Mouse (Mus musculus) forebrain, embryonic 13.5 days (tissue): ENCODE data around the gene Scn5a. TPM values are rescaled to one million over a fixed set of nuclear protein-coding genes. Genes with fewer than 3 reads are reported as not detected.

ENCODE experiments used
- ATAC-seq: fragments of 200-750 bp; cut with Nextera tagmentation; 2 replicates; pipeline ENCODE4 v1.8.0; 2017
- H3K27ac ChIP-seq: fragments of 300-500 bp; sonication (generic); 2 replicates; pipeline ENCODE4 v1.5.1; 2015; ENCODE audit warnings: inconsistent platforms, mild to moderate bottlenecking, moderate library complexity
- H3K27me3 ChIP-seq: fragments of 300-500 bp; sonication (generic); 2 replicates; pipeline ENCODE4 v1.6.1; 2015; ENCODE audit warnings: mild to moderate bottlenecking, inconsistent platforms
- H3K36me3 ChIP-seq: fragments of 300-500 bp; sonication (generic); 2 replicates; pipeline ENCODE4 v1.6.1; 2015; ENCODE audit warnings: mild to moderate bottlenecking, inconsistent platforms; ENCODE audit not compliant: poor library complexity, severe bottlenecking
- H3K4me1 ChIP-seq: fragments of 300-500 bp; sonication (generic); 2 replicates; pipeline ENCODE4 v1.6.1; 2015; ENCODE audit warnings: inconsistent platforms
- H3K4me2 ChIP-seq: fragments of 300-500 bp; sonication (generic); 2 replicates; pipeline ENCODE4 v1.6.1; 2015; ENCODE audit warnings: inconsistent platforms, mild to moderate bottlenecking, moderate library complexity
- H3K4me3 ChIP-seq: fragments of 300-500 bp; sonication (generic); 2 replicates; pipeline ENCODE4 v1.5.1; 2015; ENCODE audit warnings: mild to moderate bottlenecking, inconsistent platforms
- H3K9ac ChIP-seq: fragments of 300-500 bp; sonication (generic); 2 replicates; pipeline ENCODE4 v1.6.1; 2015; ENCODE audit warnings: mild to moderate bottlenecking, inconsistent platforms
- H3K9me3 ChIP-seq: fragments of 300-500 bp; sonication (generic); replicated peaks from 2 replicates; pipeline ENCODE4 v1.6.1; 2016; ENCODE audit warnings: inconsistent platforms
- WGBS: fragments of 180-500 bp; shearing (Covaris S2); methylation state at CpG from one replicate; pipeline ENCODE4 v1.1.7; 2015; 5-methylcytosine and 5-hydroxymethylcytosine counted together
- polyA plus RNA-seq: library from polyadenylated mRNA; unstranded; fragments of >200 nt; fragmentation: Nextera tagmentation; extraction: Ambion mirVana; gene quantifications from 2 replicates; pipeline ENCODE4 v1.2.1, GENCODE M21; 2015

Scn5a gene
- polyA plus RNA-seq, 1 experiment from 2014 or later = 0.83 TPM

DNA sequence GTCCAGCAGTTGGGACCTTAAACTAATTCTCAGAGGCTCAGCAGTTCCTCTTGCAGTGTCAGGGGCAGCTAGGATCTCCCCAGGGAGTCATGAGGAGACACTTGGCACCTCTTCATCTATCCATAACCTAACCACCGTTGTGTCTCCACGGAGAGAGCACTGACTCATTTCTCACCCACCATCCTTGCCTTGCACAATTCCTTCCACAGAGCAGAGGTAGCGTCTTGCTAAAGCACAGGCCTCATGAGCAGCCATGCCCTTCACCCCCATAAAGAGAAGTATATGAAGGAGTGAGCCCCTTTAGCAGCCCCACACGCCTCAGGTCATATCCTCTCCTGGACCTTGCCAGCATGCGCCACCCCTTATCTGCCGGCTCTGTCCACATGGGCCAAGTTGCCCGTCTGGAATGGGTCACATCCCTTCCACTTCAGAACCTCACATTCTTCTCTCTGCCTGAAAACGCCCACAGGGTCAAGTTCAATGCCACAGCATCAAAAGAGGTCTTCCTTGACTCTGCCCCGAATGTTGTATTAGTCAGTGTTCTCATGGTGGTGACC is 105.1 kb downstream of the Scn5a start:
- Histone ChIP-seq H3K27me3 (no peaks in the 10 kb centered on the region), H3K36me3 (peaks cover 15% of the 10 kb centered on the region), H3K9ac (no peak overlapping the region), H3K4me2 (no peak overlapping the region), H3K4me1 (peaks cover 11% of the 10 kb centered on the region), H3K9me3 (no peaks in the 10 kb centered on the region), H3K27ac (no peak overlapping the region), H3K4me3 (no peak overlapping the region)
- no peak for ATAC-seq
- 87% methylated on average over 9 of the region's 9 CpGs for WGBS

- peaks cover 5% of the 10 kb centered on the region; the same call in 1 of the 2 replicates for H3K4me1 ChIP-seq
- ATAC-seq = no peak
- H3K27me3 ChIP-seq = no peaks in the 10 kb centered on the region
- H3K36me3 ChIP-seq = peaks cover 22% of the 10 kb centered on the region
- H3K9me3 ChIP-seq = no peaks in the 10 kb centered on the region
- H3K4me3 ChIP-seq = no peak overlapping the region
- H3K9ac ChIP-seq = no peak overlapping the region
- no peak overlapping the region for H3K27ac ChIP-seq
- WGBS = 88% methylated on average over 1 of the region's 1 CpGs
- H3K4me2 ChIP-seq = no peak overlapping the region
These were observed 105.8 kb downstream of the Scn5a start for GRCm38 (mm10) chr9:119473011-119473410.

DNA sequence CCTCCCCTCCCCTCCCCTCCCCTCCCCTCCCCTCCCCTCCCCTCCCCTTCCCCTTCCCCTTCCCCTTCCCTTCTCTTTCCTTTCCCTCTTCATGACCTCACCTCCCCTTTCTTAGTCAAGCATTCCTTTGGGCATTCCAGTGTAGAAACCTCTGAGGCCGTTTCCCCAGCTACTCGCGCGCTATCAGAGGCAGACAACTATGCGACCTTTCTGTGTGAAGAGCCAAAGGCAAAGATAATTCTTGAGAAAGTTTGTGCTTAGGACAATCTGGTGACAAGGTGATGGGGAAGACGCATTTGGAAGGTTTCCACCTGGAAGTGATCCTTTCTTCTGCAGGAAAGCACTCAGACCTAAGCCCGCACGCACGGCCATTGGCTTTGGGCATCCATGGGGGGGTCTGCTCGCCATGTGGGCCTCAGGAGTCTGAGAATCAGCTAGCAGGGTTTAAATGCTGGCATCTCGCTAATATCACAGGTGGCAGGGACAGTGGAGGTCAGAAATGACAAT is 106.4 kb downstream of the Scn5a start:
- H3K27me3 ChIP-seq = no peaks in the 10 kb centered on the region
- no peak for ATAC-seq
- H3K4me2 ChIP-seq = no peak overlapping the region
- H3K27ac ChIP-seq = no peak overlapping the region
- no peaks in the 10 kb centered on the region for H3K9me3 ChIP-seq
- peaks cover 28% of the 10 kb centered on the region for H3K36me3 ChIP-seq
- no peak overlapping the region for H3K9ac ChIP-seq
- no peak overlapping the region for H3K4me3 ChIP-seq
- WGBS = 86% methylated on average over 11 of the region's 11 CpGs
- H3K4me1 ChIP-seq = no peaks in the 10 kb centered on the region

GRCm38 (mm10) chr9:119469691-119470353 is 109.0 kb downstream of the Scn5a start:
- WGBS = 86% methylated on average over 7 of the region's 8 CpGs

DNA sequence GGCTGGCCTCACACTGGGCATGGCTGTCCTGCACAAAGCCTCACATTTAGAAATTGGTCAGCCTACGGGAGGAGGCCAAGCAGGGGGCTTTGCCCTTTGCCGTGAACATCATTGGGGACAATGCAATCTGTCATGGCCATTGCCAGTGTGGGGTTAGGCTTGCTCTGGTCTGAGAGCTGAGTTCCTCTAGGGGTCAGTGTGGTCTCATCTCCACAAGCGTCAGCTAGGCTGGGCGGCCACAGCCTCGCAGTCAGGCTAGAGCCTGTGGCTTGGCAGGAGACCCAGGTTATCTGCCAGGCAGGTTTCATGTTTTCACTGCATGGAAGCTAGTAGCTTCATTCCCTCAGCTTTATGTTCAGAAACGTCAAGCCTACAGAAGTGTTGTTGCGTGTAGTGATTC is 113.2 kb downstream of the Scn5a start:
- 65% methylated on average over 7 of the region's 7 CpGs for WGBS
- Histone ChIP-seq H3K27me3 (no peaks in the 10 kb centered on the region), H3K4me3 (no peak overlapping the region), H3K4me2 (no peak overlapping the region), H3K9me3 (no peaks in the 10 kb centered on the region), H3K9ac (no peak overlapping the region), H3K36me3 (peaks cover 87% of the 10 kb centered on the region), H3K4me1 (0 out of 2 replicates have a peak, but pooled peaks cover 2% of the 10 kb centered on the region), H3K27ac (no peak overlapping the region)
- ATAC-seq = no peak

More at GRCm38 (mm10) chr9:119469691-119470353, 109.0 kb downstream of the Scn5a start:
- no peaks in the 10 kb centered on the region for H3K27me3 ChIP-seq
- peaks cover 52% of the 10 kb centered on the region for H3K36me3 ChIP-seq
- H3K27ac ChIP-seq = no peak overlapping the region
- no peak overlapping the region for H3K9ac ChIP-seq
- H3K4me3 ChIP-seq = no peak overlapping the region
- 0 out of 2 replicates have a peak, but pooled peaks have one; percentile 30 for ATAC-seq
- H3K4me2 ChIP-seq = no peak overlapping the region
- H3K9me3 ChIP-seq = no peaks in the 10 kb centered on the region
- no peaks in the 10 kb centered on the region for H3K4me1 ChIP-seq

- Histone ChIP-seq H3K4me2 (no peak overlapping the region), H3K4me3 (no peak overlapping the region), H3K9me3 (no peaks in the 10 kb centered on the region), H3K27me3 (no peaks in the 10 kb centered on the region), H3K36me3 (peaks cover 83% of the 10 kb centered on the region), H3K4me1 (0 out of 2 replicates have a peak, but pooled peaks cover 3% of the 10 kb centered on the region), H3K9ac (no peak overlapping the region), H3K27ac (no peak overlapping the region)
- WGBS = 93% methylated on average over 6 of the region's 6 CpGs
- ATAC-seq = no peak
These were observed 113.8 kb downstream of the Scn5a start for GRCm38 (mm10) chr9:119465056-119465455.

GRCm38 (mm10) chr9:119460410-119460809 is 118.4 kb downstream of the Scn5a start:
- Histone ChIP-seq H3K9me3 (no peaks in the 10 kb centered on the region), H3K36me3 (peaks cover 69% of the 10 kb centered on the region), H3K27ac (no peak overlapping the region), H3K4me3 (no peak overlapping the region), H3K9ac (no peak overlapping the region), H3K4me2 (no peak overlapping the region), H3K27me3 (no peaks in the 10 kb centered on the region), H3K4me1 (0 out of 2 replicates have a peak, but pooled peaks cover 3% of the 10 kb centered on the region)
- WGBS = 48% methylated on average over 8 of the region's 8 CpGs
- ATAC-seq = 0 out of 2 replicates have a peak, but pooled peaks have one; percentile 57

- WGBS = 92% methylated on average over 14 of the region's 14 CpGs
These were observed 121.7 kb downstream of the Scn5a start for GRCm38 (mm10) chr9:119457122-119457521.

DNA sequence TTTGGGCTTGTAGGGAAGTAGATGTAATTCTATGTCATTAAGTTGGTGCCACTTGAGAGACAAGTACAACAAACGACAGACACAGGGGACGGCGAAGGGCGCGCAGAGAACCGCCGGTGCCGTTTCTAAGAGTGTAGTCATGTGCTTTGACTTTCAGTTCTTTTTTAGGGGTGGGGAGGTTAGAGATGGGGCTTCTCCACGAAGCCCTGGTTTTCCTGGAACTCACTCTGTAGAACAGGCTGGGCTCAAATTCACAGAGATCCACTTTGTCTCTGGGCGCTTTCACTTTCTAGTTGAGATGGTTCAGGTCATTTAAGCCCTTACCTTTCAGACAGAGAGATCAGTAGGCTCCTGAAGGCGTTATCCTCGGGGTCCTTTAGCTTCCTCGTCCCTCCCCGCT is 122.8 kb downstream of the Scn5a start:
- H3K36me3 ChIP-seq = peaks cover 68% of the 10 kb centered on the region
- ATAC-seq = no peak
- 89% methylated on average over 14 of the region's 14 CpGs for WGBS

More at GRCm38 (mm10) chr9:119457122-119457521, 121.7 kb downstream of the Scn5a start:
- Histone ChIP-seq H3K4me2 (no peak overlapping the region), H3K9ac (no peak overlapping the region), H3K27me3 (no peaks in the 10 kb centered on the region), H3K27ac (no peak overlapping the region), H3K9me3 (no peaks in the 10 kb centered on the region), H3K36me3 (peaks cover 61% of the 10 kb centered on the region), H3K4me1 (0 out of 2 replicates have a peak, but pooled peaks cover 3% of the 10 kb centered on the region), H3K4me3 (no peak overlapping the region)
- no peak for ATAC-seq

DNA sequence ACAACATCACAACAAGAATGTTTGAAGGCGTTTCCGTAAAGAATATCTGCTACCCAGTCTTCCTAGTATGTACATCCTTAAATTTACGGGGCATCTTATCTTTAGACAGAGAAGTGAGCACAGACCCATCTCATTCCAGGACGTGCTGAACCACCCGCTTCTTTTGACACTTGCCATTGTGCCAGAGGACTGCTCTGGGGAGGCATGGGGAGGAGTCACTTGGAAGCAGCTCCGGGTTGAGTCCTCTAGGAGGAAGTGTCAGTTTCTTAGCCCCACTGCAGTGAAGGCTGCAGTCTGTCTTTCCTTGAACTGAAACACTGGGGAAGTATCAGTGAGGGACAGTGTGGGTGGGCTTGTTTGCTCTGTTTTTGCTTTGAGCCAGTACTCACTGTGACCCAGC is 133.1 kb downstream of the Scn5a start:
- Histone ChIP-seq H3K27ac (no peak overlapping the region), H3K9me3 (no peaks in the 10 kb centered on the region), H3K36me3 (peaks cover 45% of the 10 kb centered on the region), H3K9ac (peak overlapping the region; percentile 96), H3K4me2 (peak overlapping the region; percentile 79), H3K4me3 (peak overlapping the region; percentile 88), H3K27me3 (no peaks in the 10 kb centered on the region), H3K4me1 (peaks cover 14% of the 10 kb centered on the region)
- 40% methylated on average over 6 of the region's 6 CpGs for WGBS
- ATAC-seq = no peak

More for the DNA sequence above, 122.8 kb downstream of the Scn5a start:
- Histone ChIP-seq H3K9me3 (no peaks in the 10 kb centered on the region), H3K27me3 (no peaks in the 10 kb centered on the region), H3K4me3 (no peak overlapping the region), H3K4me2 (no peak overlapping the region), H3K27ac (no peak overlapping the region), H3K4me1 (0 out of 2 replicates have a peak, but pooled peaks cover 3% of the 10 kb centered on the region), H3K9ac (no peak overlapping the region)

DNA sequence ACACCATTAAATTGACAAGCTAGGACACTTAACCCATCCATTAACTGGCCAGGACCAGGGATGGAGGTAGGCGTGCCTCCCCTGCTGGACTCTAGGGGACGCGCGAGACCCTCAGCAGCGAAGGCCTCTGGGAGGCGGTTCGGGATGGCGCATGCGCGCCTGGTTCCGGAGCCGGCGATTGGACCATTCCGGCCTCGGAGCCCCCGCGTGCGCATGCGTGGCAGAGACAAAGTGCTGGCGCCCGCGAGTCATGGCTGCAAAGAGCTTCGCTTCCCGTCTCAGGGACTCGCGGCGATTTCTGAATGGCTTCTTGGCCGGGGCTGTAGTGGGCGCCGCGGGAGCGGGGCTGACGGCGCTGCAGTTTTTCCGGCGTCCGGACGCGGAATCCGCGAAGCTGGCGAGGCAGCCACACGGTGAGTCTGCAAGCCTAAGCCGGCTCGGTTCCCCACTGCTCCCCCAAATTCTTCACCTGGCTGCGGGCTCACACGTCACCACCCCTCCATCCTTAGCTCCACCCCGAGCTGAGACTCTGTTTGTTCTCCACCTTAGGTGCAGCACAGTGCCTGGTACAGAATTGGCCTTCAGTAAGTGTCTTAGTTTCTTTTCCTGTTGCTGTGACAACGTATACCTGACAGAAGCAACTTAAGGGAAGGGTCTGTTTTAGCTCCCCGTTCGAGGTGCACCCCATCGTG is 133.9 kb downstream of the Scn5a start, which contains the start of gene Exog:
Exog (plus strand) TSS at position 206 of the 692 bp plus-strand sequence.
- Histone ChIP-seq H3K27ac (peak within 1 kb of the TSS; percentile 88), H3K9me3 (no peaks in the 10 kb centered on the region), H3K9ac (peak within 1 kb of the TSS; percentile 96), H3K4me1 (peaks cover 14% of the 10 kb centered on the region), H3K27me3 (no peaks in the 10 kb centered on the region), H3K36me3 (peaks cover 41% of the 10 kb centered on the region), H3K4me3 (peak within 1 kb of the TSS; percentile 88), H3K4me2 (peak within 1 kb of the TSS; percentile 79)
- 0% methylated on average over 52 of the region's 52 CpGs for WGBS
- ATAC-seq = peak; percentile 96

- H3K9me3 ChIP-seq = no peaks in the 10 kb centered on the region
- no peaks in the 10 kb centered on the region for H3K4me1 ChIP-seq
- no peak overlapping the region for H3K4me2 ChIP-seq
- no peak overlapping the region for H3K27ac ChIP-seq
- no peak overlapping the region for H3K9ac ChIP-seq
- 93% methylated on average over 9 of the region's 9 CpGs for WGBS
- H3K27me3 ChIP-seq = no peaks in the 10 kb centered on the region
- H3K36me3 ChIP-seq = peaks cover 71% of the 10 kb centered on the region
- H3K4me3 ChIP-seq = no peak overlapping the region
- ATAC-seq = no peak
These were observed 140.3 kb downstream of the Scn5a start for GRCm38 (mm10) chr9:119438498-119439000.
